Mouse (Mus musculus) layer of hippocampus, adult 9-11 months (tissue): ENCODE measurements around the gene Panx1.

Experiments used
- DNase-seq: peaks from one replicate; pipeline ENCODE4 v3.0.0; 2022

The Panx1 gene

DNA sequence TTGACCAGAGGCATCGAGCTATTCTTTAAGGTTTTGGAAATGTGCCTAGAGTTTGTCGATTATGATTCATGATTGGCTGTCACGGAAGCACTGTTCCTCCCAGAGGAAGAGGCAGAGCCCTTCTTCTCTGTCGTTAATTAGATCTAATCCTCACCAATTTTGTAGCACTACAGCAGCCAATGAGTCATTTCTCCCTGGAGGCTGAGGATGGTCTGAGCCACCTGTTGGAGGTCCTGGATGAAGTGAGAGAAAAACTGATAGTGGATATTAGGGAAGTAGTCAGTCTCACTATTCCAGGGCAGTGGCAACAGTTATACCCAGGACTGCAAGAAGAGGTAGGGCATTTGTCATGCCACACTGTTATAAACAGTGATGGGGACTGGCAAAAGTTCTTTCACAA is 75.1 kb downstream of the Panx1 start:
- DNase-seq, result no peak

DNA sequence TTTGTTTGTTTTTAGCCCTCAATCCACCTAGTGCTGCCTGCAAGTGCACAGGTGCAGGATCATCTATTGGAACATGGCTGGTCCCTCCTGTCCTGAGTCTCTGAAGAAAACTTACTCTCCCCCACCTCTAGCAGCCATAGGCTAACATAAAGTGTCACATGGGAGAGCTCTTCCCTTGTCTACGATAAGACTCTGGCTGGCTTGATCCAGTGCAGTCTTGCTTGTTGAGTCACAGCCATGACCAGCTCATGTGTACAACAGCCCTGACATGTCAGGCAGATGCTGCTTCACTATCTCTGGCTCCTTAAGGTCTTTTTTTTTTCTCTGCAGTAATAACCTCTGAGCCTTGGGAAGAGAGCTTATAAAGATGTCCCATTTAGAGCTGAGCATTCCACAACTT is 77.7 kb downstream of the Panx1 start:
- no peak for DNase-seq

DNA sequence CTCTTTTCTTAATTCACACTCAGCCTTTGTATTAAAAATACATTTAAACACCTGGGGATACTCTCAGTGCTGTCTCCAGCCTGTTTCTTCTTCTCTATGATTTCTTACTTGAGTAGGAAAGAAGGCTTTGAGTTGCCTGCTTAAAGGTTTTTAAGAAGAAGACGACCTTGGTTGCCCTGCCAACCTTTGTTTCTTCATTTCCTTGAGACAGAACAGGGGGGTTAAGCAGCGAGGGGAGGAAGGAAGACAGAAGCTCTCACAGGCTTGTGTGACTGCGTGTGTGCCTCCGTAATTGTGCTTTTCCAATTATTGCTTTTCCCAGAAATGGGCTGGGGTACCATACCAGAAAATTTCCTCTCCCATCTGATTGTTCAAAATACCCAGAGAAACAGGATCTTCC is 78.5 kb downstream of the Panx1 start:
- no peak for DNase-seq

DNA sequence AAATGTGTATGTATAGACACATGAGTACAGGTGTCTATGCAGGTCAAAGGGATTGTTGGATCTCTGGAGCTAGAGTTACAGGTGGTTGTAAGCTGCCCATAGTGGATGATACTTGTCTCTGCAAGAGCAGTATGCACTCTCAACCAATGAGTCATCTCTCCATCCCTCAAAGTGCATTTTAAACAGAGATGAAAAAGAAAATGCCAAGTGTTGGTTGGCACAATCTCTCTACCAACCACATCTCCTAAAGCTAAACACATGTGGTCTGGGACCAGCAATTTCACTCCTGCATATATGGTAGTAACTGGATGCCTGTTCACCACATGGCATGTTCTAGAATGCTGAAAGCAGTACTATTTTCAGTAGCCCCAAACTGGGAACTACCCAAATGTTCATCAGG is 79.9 kb downstream of the Panx1 start:
- no peak for DNase-seq

DNA sequence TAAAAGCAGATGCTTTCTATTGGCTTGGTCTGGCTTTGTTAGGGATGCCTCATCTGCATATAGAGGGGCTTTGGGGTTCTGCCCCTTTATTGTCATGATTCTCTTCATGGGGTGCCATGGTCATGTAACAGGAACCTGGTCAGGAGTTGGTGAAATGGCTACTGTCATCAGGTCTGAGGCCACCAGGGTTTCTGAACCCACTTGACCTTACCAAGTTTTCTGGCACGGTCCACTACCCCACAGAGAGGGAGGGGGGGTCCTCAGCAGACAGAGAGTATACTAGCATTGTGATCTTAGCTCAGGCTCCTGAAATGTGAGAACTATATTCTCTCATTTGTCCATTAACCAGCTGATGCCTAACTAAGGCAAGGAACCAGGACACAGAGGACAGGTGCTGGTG is 82.5 kb downstream of the Panx1 start:
- DNase-seq, result no peak

DNA sequence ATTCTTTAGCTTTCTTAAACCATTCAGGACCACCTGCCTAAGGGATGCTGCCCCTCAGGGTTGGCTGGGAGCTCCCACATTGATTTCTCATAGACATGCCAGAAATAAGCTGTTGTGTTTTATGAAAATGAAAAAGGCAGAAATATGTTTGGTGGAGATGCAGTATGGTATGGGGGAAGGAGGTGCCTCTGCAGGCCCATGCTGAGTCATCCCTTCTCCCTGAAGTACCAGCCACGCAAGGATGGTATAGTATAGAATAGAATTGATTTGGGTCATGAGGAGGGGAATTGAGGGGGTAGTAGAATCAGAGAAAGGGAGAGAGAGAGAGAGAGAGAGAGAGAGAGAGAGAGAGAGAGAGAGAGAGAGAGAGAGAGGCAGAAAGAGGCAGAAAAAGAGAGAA is 90.6 kb downstream of the Panx1 start:
- DNase-seq, result no peak
